Mouse (Mus musculus): ENCODE data around the gene Scgb1a1.

DNA sequence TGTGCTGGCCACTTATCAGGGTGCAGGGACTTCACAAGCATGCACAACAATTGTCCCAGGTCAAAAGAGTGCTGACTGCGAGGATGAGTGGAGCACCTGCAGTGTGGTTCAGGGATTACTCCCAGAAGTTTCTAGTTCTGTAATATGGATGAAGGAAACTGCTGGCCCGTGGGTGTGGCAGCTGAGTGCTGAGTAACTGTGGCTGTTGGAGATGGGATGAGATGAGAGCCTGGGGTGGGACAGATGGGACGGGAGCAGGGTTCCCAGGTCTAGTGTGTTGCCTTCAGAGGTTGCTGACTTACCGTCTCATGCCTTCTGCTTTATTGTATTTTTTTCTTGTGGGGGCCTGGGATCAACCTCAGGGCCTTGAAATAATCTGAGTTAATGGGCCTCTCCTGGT lies 28.8 kb downstream of the Scgb1a1 start:
- no peak for TF ChIP-seq POLR2A (IDR thresholded peaks at IDR 0.05; ENCODE audit: extremely low read depth, insufficient read depth, low read length)
- no peak for TF ChIP-seq CTCF (IDR thresholded peaks at IDR 0.05; ENCODE audit: extremely low read depth, insufficient read depth, low read length)

Measured in cortical plate, adult 2 months (tissue).